Mouse (Mus musculus) adrenal gland, adult 2 months (tissue): ENCODE measurements around the gene Ush2a. TPM values are rescaled to one million over a fixed set of nuclear protein-coding genes. Genes with fewer than 3 reads are reported as not detected.

Experiments used
- DNase-seq: peaks from one replicate; pipeline ENCODE4 v3.0.0; 2021
- polyA plus RNA-seq: library from polyadenylated mRNA; depleted of rRNA; stranded (reverse); fragments of >200 nt; gene quantifications from 2 replicates; pipeline ENCODE4 v1.2.3, GENCODE M21; 2012
- total RNA-seq, 2 experiments: library from RNA; stranded (reverse); gene quantifications; 2 replicates each; pipeline ENCODE4 v1.2.3; 2021

Ush2a gene
- total and polyA plus RNA-seq, 3 experiments: 0.07 TPM; not detected in 2

DNA sequence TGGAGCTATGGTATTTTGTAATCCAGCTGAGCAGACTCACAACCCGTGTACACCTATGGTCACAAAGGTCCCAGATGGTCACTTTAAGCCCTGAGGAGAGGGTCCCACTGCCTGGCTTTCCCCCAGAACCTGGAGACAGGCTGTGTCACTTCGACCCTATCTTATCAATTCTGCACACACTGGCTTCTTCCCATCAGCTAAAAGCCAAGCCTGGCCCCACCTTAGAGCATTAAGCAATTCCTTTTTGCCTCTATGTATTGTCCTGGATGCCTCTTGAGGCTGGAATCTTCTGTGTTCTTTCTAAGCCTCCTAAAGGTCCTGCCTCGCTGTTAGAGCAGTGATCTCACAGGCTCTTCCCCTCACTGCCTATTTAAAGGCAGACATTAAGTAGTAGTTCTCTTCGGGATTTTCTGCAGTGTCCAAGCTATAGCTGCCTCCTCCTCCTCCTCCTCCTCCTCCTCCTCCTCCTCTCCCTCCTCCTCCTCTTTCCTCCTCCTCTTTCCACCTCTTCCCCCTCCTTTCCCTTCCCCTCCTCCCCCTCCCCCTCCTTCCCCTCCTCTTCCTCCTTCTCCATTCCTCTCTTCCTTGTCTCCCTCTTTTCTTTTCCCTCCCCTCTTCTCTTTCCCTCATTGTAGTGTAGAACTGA, 635.2 kb downstream of the Ush2a start:
- DNase-seq: no peak

DNA sequence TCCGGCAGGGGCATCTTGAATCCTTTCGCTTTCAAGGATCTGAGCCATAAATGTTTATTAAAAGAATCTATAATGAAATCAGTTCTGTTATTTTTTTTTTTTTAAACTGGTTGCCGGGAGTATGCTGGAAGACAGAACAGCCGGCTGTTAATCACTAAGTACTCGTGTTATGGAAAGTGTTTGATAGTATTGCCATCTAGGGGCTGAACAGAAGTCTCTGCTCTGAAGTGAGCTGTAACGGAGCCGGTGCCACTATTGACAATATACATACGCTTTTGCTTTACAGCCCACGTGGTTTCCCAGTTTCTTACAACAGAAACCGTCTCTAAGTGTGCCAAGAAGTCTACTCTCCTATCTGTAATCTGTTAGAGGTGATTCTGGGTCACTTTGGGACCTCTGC, 642.3 kb downstream of the Ush2a start:
- DNase-seq: no peak

DNA sequence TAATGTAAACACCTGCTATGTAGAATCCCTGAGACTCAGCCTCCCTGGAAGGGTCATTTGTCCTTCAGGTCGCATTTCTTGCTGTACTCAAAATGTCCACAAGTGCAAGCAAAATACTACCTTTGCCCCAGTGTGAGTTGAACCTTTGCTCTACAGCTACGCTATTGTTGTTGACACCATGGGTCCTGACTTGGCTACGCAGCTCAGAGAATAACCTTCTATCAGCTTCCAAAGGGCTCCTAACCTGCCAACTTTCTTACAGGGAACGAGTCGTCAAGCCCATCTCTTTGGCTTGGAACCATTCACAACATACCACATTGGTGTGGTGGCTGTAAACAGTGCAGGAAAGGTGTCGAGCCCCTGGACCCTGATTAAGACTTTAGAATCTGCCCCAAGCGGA, 644.4 kb downstream of the Ush2a start:
- no peak for DNase-seq

DNA sequence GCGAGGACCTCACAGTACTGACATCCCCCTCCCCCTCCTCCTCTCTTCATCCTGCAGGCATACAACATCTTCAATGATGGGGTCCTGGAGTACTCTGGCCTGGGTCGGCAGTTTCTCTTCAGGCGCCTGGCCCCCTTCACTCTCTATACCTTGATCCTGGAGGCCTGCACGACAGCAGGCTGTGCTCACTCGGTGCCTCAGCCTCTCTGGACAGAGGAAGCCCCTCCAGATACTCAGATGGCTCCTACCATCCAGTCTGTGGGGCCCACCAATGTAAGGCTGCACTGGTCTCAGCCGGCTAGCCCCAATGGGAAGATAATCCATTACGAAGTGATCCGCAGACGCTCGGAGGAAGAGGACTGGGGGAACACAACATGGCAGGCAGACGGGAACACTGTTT, 648.8 kb downstream of the Ush2a start:
- no peak for DNase-seq

DNA sequence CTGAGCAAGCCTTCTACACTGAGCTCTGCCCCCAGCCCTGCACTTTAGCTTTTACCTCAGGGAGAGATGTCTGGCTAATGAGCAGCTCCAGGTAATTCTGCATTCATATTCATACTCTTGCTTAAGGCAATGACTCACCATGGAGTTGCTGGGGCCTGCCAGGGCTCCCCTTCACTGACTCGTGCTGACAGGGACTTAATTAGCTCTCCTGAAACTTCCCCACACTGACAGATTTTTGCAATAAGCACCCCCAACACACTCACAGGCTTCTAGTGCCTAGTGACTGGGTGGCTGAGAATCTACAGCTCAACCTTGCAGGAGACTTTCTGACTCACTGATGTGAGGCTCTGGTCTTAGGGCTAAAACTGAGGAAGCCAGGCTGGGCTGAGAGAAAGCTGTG, 658.1 kb downstream of the Ush2a start:
- DNase-seq: no peak

DNA sequence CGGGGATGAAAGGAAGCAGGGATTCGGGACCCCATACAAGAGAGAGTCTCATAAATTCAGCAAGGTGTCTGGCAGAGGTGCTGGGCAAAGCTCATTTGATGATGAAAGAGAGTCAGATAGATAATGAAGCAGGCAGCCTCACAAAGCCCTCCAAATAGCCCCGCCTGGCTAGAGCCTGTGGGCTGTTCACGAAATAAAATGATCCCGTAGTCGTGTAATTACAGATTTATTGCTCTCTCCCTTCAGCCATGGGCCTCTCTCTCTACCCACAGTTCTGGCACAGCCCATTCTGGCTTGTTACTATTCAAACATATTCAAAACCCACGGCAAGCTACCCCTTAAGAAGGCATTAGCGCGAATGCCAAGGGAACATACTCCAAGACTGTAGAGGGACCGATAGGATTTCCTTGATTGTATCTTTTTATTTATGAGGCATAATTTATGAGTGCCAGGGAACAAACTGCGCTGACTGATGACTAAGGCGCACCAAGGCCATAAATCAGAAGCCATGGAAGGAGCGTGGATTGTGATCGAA, 675.5 kb downstream of the Ush2a start:
- peak; percentile 21 for DNase-seq

DNA sequence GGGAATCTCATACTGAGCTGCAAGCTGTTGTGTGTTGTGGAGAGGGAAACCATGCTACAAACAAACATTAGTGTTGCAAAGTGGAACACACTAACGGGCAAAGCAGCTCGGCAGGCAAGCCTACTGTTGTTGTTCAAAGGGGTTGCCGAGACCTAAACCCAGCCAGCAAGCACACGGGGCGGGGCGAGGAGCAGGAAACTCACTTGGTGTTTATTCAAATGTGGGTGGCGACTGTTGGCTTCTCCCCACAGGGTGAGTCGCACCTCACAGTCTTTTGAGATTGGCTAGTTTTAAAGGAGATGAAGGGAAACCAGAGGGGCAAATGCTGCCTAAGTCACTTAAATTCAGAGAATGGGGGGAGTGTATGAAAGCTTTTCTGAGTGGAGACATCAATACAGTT, 683.5 kb downstream of the Ush2a start:
- DNase-seq: no peak

DNA sequence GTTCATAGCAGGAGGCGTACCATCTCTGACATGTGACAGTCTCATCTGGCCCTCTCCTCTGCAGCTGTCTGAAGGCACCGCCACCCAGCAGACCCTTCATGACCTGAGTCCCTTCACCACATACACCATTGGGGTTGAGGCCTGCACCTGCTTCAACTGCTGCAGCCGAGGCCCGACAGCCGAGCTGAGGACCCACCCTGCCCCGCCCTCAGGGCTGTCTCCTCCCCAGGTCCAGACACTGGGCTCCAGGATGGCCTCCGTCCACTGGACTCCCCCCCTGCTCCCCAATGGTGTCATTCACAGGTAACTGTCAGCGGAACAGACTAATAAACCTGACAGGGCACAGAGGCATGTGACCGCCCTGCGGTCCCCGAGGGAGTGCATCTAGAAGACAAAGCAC, 685.0 kb downstream of the Ush2a start:
- no peak for DNase-seq

DNA sequence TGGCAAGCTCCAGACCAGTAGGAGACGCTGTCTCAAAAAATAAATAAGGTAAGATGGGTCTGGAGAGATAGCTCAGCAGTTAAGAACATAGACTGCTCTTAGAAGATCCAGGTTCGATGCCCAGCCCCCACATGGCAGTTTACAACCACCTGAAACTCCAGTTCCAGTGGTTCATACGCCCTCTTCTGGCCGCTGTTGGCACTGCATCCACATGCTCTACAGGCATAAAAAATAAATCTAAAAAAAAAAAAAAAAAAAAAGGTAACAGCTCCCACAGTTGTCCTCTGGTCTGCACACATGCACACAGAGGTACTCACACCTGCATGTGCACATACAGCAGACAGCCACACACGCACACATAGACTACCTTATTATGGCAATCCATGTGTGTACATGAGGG, 686.0 kb downstream of the Ush2a start:
- DNase-seq: no peak

DNA sequence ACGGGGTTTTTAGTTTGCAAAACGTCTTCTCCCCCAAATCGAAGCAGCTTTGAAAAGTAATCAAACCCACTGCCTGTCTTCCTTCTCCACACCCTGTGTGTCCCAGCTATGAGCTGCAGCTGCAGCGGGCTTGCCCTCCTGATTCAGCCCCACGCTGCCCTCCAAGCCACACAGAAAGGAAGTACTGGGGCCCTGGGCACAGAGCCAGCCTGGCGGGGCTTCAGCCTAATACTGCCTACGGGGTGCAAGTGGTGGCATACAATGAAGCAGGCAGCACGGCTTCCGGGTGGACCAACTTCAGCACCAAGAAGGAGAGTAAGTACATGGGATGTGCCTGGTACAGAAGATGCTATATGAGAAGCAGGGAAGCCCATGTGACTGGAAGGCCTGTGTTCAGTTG, 686.5 kb downstream of the Ush2a start:
- no peak for DNase-seq

DNA sequence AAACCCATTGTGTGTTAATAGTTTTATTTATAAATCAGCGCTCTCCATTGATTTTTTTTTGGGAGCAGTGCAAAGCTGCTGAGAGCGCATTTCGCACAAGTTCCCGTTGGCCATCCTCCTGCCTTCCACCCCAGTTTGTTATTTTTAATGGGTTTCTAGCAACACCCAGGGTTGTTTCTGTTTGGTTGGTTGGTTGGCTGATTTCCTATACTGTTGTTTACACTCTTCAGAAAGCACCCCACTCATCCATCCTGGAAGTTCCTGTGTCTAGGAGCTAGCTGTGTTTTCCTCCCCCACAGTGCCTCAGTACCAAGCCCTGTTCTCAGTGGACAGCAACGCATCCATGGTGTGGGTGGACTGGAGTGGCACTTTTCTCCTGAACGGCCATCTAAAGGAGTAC, 689.3 kb downstream of the Ush2a start:
- DNase-seq: no peak

DNA sequence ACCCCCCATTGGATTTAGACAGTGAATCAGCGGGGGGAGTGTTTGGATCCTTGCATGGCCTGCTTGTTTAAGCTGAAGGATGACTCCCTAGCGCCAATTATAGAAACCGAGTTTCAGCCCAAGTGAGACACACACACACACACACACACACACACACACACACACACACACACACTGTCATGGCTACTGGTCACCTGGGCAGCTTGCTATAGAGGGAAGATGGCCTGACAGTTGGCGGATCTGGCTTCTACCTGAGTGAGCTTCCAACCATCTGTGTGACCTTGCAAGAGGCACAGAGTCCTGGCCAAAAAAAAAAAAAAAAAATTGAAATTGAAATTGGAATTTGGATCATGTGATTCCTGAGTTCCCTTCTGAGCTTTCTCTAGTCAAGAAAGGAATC, 690.7 kb downstream of the Ush2a start:
- DNase-seq: no peak

DNA sequence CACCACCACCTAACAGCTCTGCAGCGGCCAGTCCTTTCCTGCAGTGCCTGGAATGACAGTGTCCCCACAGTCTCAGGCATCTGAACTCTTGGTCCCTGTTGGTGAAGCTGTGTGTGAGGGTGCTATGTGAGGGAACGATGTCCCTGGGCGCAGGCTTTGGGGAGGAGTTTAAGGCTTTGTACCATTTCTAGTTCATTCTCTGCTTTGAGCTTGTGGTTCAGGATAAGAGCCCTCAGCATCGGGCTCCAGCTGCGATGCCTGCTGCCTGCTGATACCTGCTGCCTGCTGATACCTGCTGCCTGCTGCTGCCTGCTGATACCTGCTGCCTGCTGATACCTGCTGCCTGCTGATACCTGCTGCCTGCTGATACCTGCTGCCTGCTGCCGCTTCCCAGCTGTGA, 711.3 kb downstream of the Ush2a start:
- DNase-seq: no peak

DNA sequence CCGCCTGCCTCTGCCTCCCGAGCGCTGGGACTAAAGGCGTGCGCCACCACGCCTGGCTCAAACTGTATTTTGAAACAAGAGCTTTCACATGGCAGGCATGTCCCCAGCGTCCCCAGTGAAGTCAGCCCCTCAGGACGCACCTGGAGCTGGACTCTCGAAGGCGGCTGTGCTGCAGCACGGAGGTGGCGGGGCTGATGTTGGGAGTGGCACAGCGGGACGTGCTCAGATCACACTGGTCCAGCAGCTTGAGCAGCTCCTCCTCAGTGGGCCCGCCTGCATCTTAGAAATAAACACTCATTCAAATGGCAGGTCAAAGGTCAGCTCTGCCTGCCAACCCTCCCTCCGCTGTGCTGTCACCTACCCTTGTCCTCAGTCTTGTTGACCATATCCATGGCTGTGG, 712.1 kb downstream of the Ush2a start:
- no peak for DNase-seq

DNA sequence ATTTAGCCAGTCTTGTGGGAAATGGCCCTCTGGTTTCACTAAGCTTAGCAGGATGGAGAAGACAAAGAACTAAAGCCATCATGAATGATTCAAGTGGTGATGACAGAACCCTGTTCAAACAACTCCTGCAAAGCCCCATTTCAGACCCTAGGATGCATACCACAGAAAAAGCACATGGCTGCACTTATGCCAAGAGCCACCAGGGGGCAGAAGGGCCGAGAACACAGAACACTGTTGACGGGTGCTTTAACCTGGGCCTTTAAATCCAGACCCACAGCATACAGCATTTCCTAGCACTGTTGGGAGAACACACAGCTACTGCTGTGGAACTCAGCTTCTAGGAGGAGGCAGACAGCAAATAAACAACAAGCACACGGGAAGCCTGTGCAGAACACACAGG, 718.2 kb downstream of the Ush2a start:
- peak; percentile 61 for DNase-seq

DNA sequence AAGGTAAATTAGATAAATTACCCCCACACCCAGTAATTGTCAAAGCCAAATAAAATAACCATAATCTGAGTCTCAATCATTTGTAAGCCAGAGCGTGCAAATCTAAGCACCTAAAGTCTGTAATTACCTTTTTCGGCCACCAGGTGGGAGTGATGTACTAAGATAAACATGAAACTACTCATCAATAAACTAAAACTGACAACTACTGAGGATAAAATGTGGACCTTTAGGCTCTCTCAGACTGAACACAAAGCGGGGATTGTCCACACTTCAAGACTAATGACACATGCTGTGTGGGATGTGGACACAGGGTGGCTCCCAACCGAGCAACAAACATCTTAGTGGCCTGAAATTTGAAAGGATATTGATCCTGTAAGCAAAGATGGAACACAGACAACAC, 731.4 kb downstream of the Ush2a start:
- peak; percentile 37 for DNase-seq

DNA sequence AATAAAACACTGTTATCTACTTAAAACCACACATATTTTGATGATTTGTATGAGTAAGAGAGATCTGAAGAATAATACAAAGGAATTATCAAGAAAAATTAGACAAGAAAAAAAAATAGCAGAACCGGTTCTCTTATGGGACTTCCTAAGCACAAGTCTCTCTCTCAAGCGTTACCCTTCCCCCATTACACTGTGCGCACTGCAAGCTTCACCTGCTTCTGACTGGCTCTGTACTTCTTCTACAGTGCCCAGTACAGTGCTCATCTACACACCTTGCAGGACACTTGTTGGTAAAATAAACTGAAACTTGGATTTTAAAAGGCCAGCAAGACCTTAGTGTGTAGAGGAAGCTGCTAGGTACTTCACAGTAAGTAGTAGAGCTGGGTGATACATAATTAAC, 736.1 kb downstream of the Ush2a start:
- DNase-seq: no peak

DNA sequence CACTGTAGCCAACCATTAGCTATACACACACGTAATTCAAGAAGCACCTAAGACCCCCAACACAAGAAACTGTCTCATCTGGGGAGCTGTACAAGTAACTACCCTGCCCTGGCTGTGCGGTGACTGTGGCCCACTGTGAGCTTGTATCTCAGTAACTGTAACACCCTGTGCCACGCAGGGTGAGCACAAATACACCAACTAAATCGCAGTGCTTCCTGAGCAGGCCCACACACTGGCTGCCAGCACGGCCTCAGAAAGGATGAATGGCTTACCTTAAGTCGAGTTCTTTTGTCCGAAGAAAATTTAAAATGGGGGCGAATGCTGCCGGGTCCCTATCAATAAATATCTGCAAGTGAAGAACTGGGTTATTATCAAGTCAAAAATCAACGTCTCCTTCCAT, 738.2 kb downstream of the Ush2a start:
- DNase-seq: no peak

DNA sequence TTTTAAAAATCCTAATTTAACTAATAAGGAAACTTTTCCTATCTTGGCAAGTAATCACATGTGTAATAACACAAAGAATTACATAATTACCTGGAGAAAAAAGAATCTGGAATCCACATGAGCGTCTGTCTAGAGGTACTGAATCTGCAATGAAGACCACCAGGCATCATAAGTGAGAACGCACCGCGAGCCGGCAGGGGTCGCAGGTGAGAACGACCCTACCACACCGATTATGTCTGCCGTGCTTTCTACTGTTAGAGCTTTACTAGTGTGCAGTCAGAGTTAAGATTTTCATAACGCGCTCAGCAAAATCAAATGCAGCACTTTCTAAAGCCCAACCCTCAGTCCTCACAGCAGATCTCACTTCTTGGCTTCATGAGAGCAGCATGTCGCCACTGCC, 740.0 kb downstream of the Ush2a start:
- DNase-seq: no peak

DNA sequence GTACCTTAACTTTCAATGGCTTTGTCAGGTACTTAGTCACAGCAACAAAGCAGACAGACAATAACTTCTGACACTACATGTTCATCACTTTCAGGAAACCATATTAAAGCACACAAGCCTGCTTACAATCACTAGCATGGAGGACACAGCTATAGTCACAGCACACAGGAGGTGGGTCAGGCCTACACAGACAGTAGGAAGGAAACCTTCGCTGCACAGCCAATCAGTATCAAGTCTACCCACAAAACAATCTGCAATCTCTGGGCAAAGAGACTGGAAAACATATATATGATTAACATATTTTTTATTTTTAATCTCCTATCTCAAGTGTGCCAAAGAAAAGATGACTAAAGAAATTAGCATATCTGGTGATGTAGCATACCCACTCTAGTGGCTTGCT, 743.0 kb downstream of the Ush2a start:
- no peak for DNase-seq

DNA sequence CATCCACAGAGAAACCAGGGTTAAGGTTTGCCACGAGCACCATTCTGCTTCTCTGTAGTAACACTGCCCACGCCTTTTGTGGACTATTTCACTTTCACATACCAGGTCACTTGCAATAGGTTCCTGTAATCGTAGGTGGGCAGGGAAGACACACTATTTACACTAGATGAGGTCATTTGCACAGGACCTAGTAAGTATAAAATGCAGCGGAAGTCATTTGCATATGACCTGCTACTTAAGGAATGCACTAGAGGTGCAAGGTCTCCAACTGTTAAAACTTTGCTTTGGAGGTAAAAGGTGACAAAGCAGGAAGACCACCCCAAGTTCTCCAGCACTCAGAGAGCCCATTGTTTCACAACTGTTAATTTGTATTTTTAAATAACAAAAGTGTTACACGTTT, 744.4 kb downstream of the Ush2a start:
- DNase-seq: no peak

DNA sequence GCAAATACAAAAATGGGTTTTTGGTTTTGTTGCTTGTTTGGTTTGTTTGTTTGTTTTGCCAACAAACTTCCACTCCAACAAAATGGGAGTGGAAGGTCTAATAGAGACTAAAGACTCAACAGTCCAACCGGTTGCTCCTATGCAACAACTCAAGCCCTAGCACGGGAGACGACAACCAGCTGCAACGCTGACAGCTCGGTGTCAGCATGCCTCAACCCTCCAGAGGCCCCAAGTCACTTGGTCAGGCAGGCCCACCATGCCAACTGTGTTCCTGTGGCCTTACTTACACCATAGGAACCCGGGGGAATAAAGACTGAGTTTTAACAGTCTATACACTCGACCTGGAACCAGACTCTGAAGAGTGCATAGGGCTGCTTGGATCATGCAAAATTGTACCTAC, 745.0 kb downstream of the Ush2a start:
- no peak for DNase-seq

DNA sequence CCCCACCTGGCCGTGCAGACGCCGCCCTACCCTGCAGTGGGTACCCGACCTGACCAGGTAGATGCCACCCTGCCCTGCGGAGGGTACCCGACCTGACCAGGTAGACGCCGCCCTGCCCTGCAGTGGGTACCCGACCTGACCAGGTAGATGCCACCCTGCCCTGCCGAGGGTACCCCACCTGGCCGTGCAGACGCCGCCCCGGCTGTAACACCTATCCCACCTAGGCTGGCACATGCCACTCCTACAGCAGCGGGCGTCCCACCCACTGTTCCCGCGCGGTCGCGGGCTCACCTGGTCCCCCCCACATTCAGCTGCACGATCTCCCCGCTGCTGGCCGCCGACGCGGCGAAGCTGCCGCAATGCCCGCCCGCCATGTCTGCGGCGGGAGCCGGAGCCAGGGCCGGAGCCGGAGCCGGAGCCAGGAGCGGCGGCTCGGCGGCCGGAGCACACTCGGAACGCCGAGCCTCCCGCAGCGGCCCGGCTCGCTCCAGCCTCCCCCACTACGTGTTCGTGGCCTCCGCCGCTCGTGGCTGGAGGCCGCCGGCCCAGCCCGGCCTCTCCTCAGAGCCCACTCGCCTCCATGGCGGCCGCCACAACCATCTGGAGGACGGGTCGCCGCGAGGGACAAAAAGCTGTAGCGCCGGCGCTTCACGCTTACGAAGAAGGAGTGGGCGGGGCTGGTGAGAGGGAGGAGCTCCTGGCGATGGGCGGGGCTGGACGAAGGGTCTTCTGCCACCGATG, 745.6 kb downstream of the Ush2a start, which contains the start of gene Kctd3:
Gene Kctd3, minus strand, starts transcription at position 603 of the 741 bp plus-strand sequence.
- peak; percentile 97 for DNase-seq

DNA sequence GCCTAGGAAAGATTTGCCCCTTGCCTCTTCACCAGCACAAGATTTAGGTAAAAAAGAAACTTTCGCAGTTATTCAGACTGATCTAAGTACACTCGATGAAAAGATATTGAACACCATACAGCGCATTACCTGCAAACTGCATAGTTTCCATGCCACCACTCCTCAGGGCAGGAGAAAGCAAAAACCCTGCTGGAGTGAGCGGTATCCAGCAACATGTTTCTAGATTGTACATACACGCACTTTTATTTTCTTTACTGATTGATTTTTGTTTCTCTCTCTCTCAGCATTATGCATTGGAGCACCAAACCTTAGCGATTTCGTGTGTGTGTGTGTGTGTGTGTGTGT, 746.1 kb downstream of the Ush2a start:
- no peak for DNase-seq
